Mouse (Mus musculus) spleen, postnatal 36 days (tissue): ENCODE measurements around the gene Sst.

Source experiments
- DNase-seq, 2 experiments: peaks; one replicate each; pipeline ENCODE4 v3.0.0; 2022; ENCODE audit warnings: low spot score in 2 of 2, mixed read lengths in 1 of 2

Sst gene

DNA sequence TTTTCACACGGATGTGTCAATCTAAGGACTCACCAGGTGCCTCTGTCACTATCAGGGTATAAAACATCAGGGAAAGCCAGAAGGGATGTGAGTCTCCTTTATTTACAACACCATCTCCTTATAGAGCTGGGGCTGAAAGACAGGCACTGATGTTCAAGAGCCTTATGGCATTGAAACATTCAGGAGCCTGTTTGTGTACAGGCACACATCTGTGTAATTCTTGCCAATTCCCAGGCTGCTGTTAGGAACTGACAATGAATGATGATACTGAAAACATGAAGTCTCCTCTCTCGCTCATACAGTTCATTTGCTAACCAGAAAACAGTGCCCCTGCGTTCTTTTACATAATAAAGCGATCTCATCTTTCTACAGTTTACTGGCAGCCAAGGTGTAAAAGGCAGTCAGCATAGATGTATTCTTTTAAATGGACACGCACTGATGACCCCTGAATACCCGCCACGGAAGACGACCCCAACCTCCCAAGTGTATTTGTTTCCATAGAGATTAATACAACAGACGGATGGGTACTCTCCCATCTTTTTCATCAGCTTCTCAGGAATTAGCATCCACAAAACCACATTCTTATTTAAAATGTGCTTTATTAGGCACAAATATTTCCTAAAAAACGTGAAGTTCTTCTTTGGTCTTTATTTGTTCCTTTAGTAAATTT, 2.7 kb downstream of the Sst start:
- no peak for DNase-seq

DNA sequence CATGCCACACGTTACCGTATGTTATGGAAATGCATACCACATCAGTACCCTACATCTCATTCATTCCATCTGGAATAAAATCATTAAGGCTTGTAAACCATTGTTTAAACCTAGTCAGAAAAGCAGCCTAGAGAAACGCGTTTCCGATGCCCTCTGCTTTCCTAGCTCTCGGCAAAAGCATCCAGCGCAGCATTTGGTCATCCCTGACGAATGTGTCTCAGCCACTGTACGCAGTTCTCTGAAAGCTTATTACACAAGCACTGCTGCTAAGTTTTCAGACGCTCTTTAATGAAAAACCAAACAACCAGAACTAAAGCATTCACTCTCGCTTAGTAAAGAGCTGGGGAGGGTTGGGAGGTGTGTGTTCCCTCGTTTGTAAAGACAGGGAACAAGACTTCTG, 5.7 kb downstream of the Sst start:
- DNase-seq, result no peak

DNA sequence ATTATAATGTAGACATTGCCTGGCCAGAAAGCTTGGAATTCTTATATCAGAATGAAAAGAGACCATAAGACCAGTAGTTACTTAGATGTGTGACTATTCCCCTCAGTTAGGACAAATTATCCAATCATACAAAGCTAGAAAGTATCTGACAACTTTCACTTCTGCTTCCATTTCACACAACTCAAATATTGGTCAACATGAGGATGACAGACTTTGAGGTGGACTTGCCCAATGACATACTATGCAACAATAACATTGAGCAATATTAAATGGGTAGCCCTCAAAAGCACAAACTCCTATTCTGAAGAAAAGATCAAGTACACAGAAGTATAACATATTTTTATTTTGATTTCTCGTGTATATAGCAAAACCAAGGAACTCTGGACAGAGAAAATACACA, 35.5 kb downstream of the Sst start:
- no peak for DNase-seq

DNA sequence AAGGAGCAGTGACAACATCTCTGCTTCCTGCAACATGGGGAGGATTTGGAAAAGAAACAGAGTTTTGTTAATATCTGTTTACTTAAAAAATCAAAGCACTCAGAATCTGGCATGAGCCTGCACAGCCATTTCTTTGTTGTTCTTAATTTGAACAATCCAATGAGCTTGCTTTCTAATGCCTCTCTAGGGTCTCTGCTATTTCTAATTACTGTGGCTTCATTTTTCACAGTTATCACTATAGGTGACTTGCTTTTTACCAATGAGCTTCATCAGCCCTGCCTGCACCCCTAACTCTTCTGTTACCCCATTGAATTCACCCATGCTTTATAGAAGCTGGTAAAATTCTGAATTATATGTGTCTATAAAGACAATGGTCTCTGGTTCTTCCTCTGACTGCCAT, 41.0 kb downstream of the Sst start:
- DNase-seq, result no peak

DNA sequence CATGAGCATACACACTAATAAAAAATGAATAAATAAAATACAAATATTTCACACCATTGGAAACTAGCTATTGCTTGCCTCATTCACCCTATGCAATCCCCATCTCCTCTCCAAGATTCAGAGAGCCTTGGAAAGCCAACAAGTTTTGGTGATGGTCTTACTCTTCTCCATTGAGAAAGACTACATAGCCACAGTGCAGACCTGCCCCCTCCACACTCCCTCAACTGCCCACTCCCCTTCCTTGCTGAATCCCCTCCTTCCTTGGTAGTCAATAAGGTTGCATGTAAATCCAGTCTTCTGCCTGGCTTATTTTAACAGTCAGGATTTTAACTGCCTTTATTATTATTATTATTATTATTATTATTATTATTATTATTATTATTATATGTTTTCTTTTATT, 41.6 kb downstream of the Sst start:
- no peak for DNase-seq

GRCm38 (mm10) chr16:23844622-23845021, 46.1 kb downstream of the Sst start:
- no peak for DNase-seq

DNA sequence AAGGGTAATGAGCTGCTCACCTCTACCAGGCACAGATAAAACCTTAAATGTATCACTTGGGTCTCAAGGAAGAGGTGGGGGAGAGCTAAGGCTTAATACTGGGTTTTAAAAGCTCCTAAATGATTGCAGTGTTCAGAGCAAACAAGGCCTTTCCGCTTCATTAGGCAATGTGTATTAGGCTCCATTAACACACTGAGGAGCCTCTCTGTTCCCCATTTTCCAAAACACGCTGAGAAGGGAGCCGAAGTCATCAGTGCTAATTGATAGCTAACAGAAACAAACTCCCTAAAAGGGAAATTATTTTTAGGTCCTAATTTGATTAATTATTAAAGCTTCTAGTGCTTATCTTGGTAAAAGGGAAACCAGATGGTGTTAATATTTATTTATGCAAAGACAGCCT, 48.1 kb downstream of the Sst start:
- no peak for DNase-seq
